Mouse (Mus musculus): ENCODE measurements around the gene Gm16253.
A peak's percentile ranks its signal among the peaks of the same experiment; 100 is the strongest.

The Gm16253 gene

GRCm38 (mm10) chr3:96576690-96577541 is at the start of gene Gm16253:
Gene Gm16253, plus strand, starts transcription at chr3:96576984.
- peak; percentile 90 for DNase-seq (ENCODE audit: low spot score)

- no peak for DNase-seq (ENCODE audit: low spot score)
These were observed 48.3 kb upstream of the Gm16253 start for GRCm38 (mm10) chr3:96528506-96528905.

- no peak for DNase-seq (ENCODE audit: low spot score)
These were observed 44.7 kb upstream of the Gm16253 start for GRCm38 (mm10) chr3:96532050-96532449.

GRCm38 (mm10) chr3:96534300-96534699 is 42.5 kb upstream of the Gm16253 start:
- no peak for DNase-seq (ENCODE audit: low spot score)

GRCm38 (mm10) chr3:96539316-96539715 is 37.5 kb upstream of the Gm16253 start:
- no peak for DNase-seq (ENCODE audit: low spot score)

GRCm38 (mm10) chr3:96540740-96541139 is 36.0 kb upstream of the Gm16253 start:
- DNase-seq (ENCODE audit: low spot score) = no peak

- DNase-seq (ENCODE audit: low spot score) = no peak
These were observed 35.3 kb upstream of the Gm16253 start for GRCm38 (mm10) chr3:96541328-96542078.

GRCm38 (mm10) chr3:96542554-96542953 is 34.2 kb upstream of the Gm16253 start:
- DNase-seq (ENCODE audit: low spot score) = no peak

- DNase-seq (ENCODE audit: low spot score) = no peak
These were observed 33.4 kb upstream of the Gm16253 start for GRCm38 (mm10) chr3:96543345-96543744.

- no peak for DNase-seq (ENCODE audit: low spot score)
These were observed 31.2 kb upstream of the Gm16253 start for GRCm38 (mm10) chr3:96545565-96545964.

GRCm38 (mm10) chr3:96546880-96547279 is 29.9 kb upstream of the Gm16253 start:
- DNase-seq (ENCODE audit: low spot score) = no peak

- DNase-seq (ENCODE audit: low spot score) = peak; percentile 70
These were observed 29.3 kb upstream of the Gm16253 start for GRCm38 (mm10) chr3:96547389-96547960.

- DNase-seq (ENCODE audit: low spot score) = no peak
These were observed 28.0 kb upstream of the Gm16253 start for GRCm38 (mm10) chr3:96548824-96549223.

GRCm38 (mm10) chr3:96549346-96549745 is 27.4 kb upstream of the Gm16253 start:
- no peak for DNase-seq (ENCODE audit: low spot score)

- DNase-seq (ENCODE audit: low spot score) = peak; percentile 67
These were observed 25.6 kb upstream of the Gm16253 start for GRCm38 (mm10) chr3:96551203-96551602.

- no peak for DNase-seq (ENCODE audit: low spot score)
These were observed 24.9 kb upstream of the Gm16253 start for GRCm38 (mm10) chr3:96551890-96552289.

- DNase-seq (ENCODE audit: low spot score) = no peak
These were observed 23.2 kb upstream of the Gm16253 start for GRCm38 (mm10) chr3:96553601-96554000.

- DNase-seq (ENCODE audit: low spot score) = no peak
These were observed 22.5 kb upstream of the Gm16253 start for GRCm38 (mm10) chr3:96554251-96554650.

- no peak for DNase-seq (ENCODE audit: low spot score)
These were observed 21.7 kb upstream of the Gm16253 start for GRCm38 (mm10) chr3:96555041-96555596.

GRCm38 (mm10) chr3:96555999-96556614 is 20.7 kb upstream of the Gm16253 start:
- DNase-seq (ENCODE audit: low spot score) = no peak

- peak; percentile 47 for DNase-seq (ENCODE audit: low spot score)
These were observed 19.8 kb upstream of the Gm16253 start for GRCm38 (mm10) chr3:96556651-96557635.
